Mouse (Mus musculus) heart, embryonic 10.5 days (tissue): ENCODE measurements at regions not wholly inside any gene's neighbourhood (a gene's known extent, or its start where the extent isn't known, plus 50 kb on each side); places are given as distances from the start of the nearest gene placed in this dataset.
A peak's percentile ranks its signal among the peaks of the same experiment; 100 is the strongest.

Experiments
- DNase-seq: peaks from one replicate; pipeline ENCODE4 v3.0.0-alpha.2; 2017; ENCODE audit warnings: low spot score
- H3K27ac ChIP-seq: fragments of 300-500 bp; sonication (generic); 2 replicates; pipeline ENCODE4 v1.5.1; 2016; ENCODE audit warnings: mild to moderate bottlenecking
- H3K27me3 ChIP-seq: fragments of 300-500 bp; sonication (generic); 2 replicates; pipeline ENCODE4 v1.6.1; 2016; ENCODE audit warnings: mild to moderate bottlenecking; ENCODE audit not compliant: poor library complexity, insufficient read depth, severe bottlenecking
- H3K36me3 ChIP-seq: fragments of 300-500 bp; sonication (generic); 2 replicates; pipeline ENCODE4 v1.6.1; 2016; ENCODE audit warnings: mild to moderate bottlenecking, moderate library complexity
- H3K4me1 ChIP-seq: fragments of 300-500 bp; sonication (generic); 2 replicates; pipeline ENCODE4 v1.6.1; 2016; ENCODE audit warnings: mild to moderate bottlenecking
- H3K4me3 ChIP-seq: fragments of 300-500 bp; sonication (generic); 2 replicates; pipeline ENCODE4 v1.5.1; 2016; ENCODE audit warnings: mild to moderate bottlenecking, moderate library complexity
- H3K9me3 ChIP-seq: fragments of 300-500 bp; sonication (generic); 2 replicates; pipeline ENCODE4 v1.6.1; 2016; ENCODE audit warnings: mild to moderate bottlenecking, moderate library complexity
- WGBS: fragments of 180-500 bp; shearing (Covaris S2); methylation state at CpG from one replicate; pipeline ENCODE4 v1.1.7; 2016; 5-methylcytosine and 5-hydroxymethylcytosine counted together

DNA sequence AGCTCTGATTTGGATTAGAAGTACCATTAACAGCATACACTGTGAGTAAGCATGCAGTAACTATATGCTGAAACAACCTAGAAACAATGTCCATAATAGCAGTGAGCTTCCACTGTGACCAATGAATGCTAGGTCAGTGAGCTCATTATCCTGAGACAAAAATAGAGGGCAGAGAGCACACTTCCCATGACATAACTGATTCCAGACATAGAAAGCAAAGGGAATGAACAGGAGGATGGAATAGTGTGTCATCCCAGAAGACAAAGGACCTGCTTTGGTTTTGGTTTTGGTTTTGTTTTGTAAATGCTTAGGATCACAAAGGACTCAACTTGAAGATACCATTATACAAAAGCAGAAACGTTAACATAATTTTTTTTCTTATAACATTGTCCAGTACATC lies 150.8 kb upstream of the Nr3c2 start:
- H3K27me3 ChIP-seq = no peaks in the 10 kb centered on the region
- 68% methylated on average over 1 of the region's 1 CpGs for WGBS
- H3K4me3 ChIP-seq = no peak overlapping the region
- DNase-seq = no peak
- H3K36me3 ChIP-seq = no peaks in the 10 kb centered on the region
- H3K4me1 ChIP-seq = no peaks in the 10 kb centered on the region
- no peak overlapping the region for H3K27ac ChIP-seq
- H3K9me3 ChIP-seq = no peaks in the 10 kb centered on the region

DNA sequence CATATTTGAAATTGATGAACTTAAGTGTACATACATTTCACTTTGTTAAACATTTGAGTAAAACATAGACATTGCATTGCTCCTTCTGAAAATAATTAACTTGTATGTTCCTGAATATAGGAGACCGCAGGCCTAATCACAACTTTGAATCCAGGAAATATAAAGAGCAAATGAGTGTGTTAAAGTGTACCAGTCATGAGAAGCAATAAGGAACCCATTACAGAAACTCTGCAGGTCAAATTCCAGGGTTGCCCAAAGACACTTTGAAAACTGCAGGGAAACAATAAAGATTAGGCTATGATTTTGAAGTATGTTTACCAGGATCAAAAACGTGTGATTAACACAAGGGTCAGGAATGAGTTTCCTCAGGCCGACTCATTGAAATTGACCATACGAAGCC lies 149.0 kb upstream of the Nr3c2 start:
- no peaks in the 10 kb centered on the region for H3K9me3 ChIP-seq
- WGBS = 82% methylated on average over 4 of the region's 4 CpGs
- no peaks in the 10 kb centered on the region for H3K36me3 ChIP-seq
- no peak overlapping the region for H3K27ac ChIP-seq
- H3K4me3 ChIP-seq = no peak overlapping the region
- H3K4me1 ChIP-seq = no peaks in the 10 kb centered on the region
- no peak for DNase-seq
- H3K27me3 ChIP-seq = no peaks in the 10 kb centered on the region

DNA sequence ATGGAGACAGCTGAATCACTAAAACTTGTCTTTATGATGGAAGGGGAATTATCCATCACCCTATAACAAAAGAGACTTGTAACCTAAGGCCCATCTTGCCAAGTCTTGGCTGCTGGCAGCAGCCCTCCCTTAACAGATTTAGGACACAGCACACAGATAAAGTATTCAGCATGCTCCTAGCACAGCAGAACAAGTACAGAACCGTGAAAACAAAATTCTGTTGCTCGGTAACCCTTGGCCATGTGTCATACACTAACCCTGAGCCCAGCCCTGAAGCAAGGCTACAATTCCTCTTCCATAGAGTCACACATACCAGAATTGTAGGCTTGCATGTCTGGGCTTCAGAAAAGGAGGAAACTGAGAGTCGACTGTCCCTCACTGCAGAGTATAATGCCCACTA lies 145.1 kb upstream of the Nr3c2 start:
- H3K4me1 ChIP-seq = 0 out of 2 replicates have a peak, but pooled peaks cover 3% of the 10 kb centered on the region
- WGBS = 74% methylated on average over 3 of the region's 3 CpGs
- H3K27ac ChIP-seq = no peak overlapping the region
- DNase-seq = no peak
- H3K36me3 ChIP-seq = no peaks in the 10 kb centered on the region
- no peak overlapping the region for H3K4me3 ChIP-seq
- no peaks in the 10 kb centered on the region for H3K27me3 ChIP-seq
- no peaks in the 10 kb centered on the region for H3K9me3 ChIP-seq

DNA sequence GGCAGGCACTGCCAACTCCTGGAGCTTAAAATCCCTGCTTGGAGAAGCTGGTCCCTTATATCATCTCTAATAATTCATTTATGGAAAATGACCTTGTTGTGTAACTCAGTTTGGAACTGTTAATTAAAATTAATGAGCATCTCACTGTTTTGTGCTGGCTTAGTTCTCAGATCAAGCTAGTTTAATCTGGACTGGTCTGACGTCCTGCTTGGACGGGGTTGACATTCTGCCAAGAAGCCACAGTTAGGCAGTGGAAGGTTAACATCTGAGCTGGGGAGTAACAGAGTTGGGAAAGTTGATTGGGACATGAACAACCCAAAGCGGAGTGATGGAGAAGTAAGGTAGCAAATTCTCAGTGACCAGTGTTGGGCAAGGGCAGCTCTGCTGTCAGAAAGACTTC lies 135.0 kb upstream of the Nr3c2 start:
- H3K4me1 ChIP-seq = no peaks in the 10 kb centered on the region
- no peaks in the 10 kb centered on the region for H3K36me3 ChIP-seq
- H3K27ac ChIP-seq = no peak overlapping the region
- no peaks in the 10 kb centered on the region for H3K27me3 ChIP-seq
- no peak for DNase-seq
- no peaks in the 10 kb centered on the region for H3K9me3 ChIP-seq
- no peak overlapping the region for H3K4me3 ChIP-seq
- WGBS = 74% methylated on average over 3 of the region's 3 CpGs

DNA sequence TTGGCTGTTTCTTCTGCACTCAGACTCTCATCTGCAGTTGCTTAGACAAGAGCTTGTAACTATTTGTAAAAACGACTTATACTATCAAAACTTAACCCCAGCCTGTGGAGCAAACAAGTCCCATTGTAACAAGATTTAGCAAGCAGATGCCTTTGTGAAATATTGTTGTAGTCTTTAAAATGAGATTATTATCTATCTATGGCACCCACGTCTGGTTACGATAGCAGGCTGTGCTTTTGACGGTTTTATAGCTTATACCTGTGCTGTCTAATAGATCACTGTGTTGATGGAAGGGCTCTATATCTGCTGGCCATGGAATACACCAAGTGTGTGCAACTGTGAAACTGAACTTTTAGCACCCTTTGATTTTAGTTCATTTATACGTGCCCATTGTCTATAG lies 130.9 kb upstream of the Nr3c2 start:
- Histone ChIP-seq H3K9me3 (no peaks in the 10 kb centered on the region), H3K27me3 (no peaks in the 10 kb centered on the region), H3K4me3 (no peak overlapping the region), H3K27ac (no peak overlapping the region), H3K4me1 (no peaks in the 10 kb centered on the region), H3K36me3 (no peaks in the 10 kb centered on the region)
- DNase-seq = no peak
- WGBS = 87% methylated on average over 5 of the region's 5 CpGs

DNA sequence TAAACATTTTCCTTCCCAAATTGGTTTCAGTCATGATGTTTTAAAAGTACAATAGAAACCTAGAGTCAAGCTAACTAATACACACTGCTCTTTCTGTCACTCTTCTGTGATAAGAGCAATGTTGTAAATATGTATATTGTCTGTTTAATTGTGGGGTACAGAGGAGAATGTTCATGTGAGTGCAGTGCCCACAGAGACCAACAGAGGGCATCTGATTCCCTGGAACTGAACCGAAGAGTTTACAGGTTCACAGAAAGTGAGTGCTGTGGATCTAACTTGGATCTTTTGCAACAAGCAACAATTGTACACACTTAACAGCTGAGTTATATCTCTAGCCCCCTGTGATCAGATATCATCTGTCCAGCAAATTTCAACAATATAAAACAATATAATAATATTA lies 111.5 kb upstream of the Nr3c2 start:
- Histone ChIP-seq H3K4me3 (no peak overlapping the region), H3K9me3 (no peaks in the 10 kb centered on the region), H3K27me3 (no peaks in the 10 kb centered on the region), H3K36me3 (no peaks in the 10 kb centered on the region), H3K4me1 (0 out of 2 replicates have a peak, but pooled peaks cover 2% of the 10 kb centered on the region), H3K27ac (no peak overlapping the region)
- WGBS = 76% methylated on average over 1 of the region's 1 CpGs
- DNase-seq = no peak

DNA sequence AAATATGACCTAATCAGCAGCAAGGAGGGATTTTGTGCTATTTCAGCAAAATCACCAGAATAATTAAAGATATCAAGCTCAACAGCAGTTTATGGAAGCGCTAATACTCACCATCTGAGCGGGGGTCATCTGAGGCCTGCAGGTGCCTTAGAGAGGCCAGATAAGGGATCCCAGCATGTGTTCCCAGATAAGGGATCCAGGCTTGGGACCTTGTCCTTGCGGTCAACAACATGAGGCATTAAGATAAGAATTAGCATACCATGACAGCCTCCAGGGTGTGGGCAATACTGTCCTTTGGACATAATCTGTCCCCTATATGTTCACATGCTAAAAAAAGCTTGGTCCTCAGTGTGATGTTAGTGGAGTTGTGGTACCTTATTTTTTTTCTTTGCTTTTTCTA lies 105.4 kb upstream of the Nr3c2 start:
- peak; percentile 84 for DNase-seq

DNA sequence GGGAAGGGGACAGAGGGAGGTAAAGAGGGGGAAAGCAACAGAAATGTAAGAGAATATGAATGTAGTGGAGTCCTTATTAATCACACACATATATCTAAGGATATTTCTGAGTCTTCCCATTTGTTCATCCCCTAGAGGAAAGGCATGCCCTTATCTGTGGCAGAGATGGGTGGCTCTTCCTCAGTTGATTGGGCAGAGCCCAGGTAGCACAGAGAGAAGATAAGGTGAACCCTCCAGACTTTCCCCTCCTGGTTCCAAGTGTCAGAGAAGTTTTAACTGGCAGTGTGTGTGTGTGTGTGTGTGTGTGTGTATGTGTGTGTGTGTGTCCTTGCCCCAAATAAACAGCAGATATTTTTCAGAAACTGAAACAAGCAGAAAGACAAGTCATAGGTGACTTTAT lies 99.2 kb upstream of the Nr3c2 start:
- Histone ChIP-seq H3K36me3 (no peaks in the 10 kb centered on the region), H3K4me1 (no peaks in the 10 kb centered on the region), H3K4me3 (no peak overlapping the region), H3K9me3 (no peaks in the 10 kb centered on the region), H3K27me3 (no peaks in the 10 kb centered on the region), H3K27ac (no peak overlapping the region)
- DNase-seq = no peak

More for the DNA sequence above, 105.4 kb upstream of the Nr3c2 start:
- H3K27ac ChIP-seq = no peak overlapping the region
- H3K36me3 ChIP-seq = no peaks in the 10 kb centered on the region
- 32% methylated on average over 3 of the region's 3 CpGs for WGBS
- no peaks in the 10 kb centered on the region for H3K27me3 ChIP-seq
- no peaks in the 10 kb centered on the region for H3K9me3 ChIP-seq
- H3K4me1 ChIP-seq = 0 out of 2 replicates have a peak, but pooled peaks cover 7% of the 10 kb centered on the region
- H3K4me3 ChIP-seq = no peak overlapping the region

DNA sequence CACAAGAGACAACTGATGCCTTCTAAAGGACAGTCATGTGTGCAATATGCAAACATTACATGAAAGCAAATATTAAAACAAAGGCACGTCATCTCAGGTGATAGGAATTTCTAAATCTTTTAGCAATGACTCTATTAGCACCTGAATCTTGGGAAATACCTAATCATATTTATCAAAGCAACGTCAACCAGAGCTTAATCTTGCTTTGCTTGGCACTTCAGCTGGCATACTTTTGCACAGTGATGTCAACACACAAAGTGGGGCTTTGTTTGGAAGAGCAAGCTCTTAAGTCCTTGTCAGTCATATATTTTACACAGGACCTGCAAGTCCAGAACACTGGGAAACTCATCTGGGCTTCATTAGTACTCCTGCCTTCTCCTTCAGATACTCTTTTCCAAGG lies 75.8 kb upstream of the Nr3c2 start:
- H3K36me3 ChIP-seq = no peaks in the 10 kb centered on the region
- 69% methylated on average over 2 of the region's 2 CpGs for WGBS
- H3K4me1 ChIP-seq = no peaks in the 10 kb centered on the region
- DNase-seq = no peak
- no peaks in the 10 kb centered on the region for H3K9me3 ChIP-seq
- H3K27me3 ChIP-seq = no peaks in the 10 kb centered on the region
- no peak overlapping the region for H3K4me3 ChIP-seq
- no peak overlapping the region for H3K27ac ChIP-seq
